Mouse (Mus musculus): Measurements from ENCODE around the gene Cldn19. TPM values are rescaled to one million over a fixed set of nuclear protein-coding genes. Genes with fewer than 3 reads are reported as not detected.
"Not testable (repeated sequence)": the region's sequence is repeated elsewhere in the genome, so short reads cannot be mapped to it uniquely, and the experiment has no call there.

The Cldn19 gene
- polyA plus RNA-seq, 1 experiment from 2014 or later: not detected

DNA sequence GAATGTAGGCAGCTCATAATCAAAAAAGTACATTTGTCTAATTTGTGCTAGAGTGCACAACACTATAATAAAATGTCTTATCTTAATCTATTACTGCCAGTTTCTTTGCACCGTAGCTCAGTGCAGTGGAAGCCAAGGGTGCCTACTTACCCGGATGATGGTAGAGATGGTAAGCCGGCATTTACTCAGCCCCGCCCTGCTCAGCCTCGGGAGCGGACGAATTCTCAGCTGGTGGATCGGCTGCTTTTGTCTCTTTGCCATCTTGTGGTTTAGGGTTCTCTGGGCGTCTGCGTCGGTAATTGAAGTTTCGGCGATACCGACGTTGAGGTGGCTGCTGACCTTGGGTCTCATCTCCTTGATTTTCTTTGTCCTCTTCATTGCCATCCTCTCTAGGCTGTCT lies 23.6 kb downstream of the Cldn19 start:
- H3K4me3 ChIP-seq (ENCODE audit: low read depth, low read length); H3K9ac ChIP-seq (replicated peaks; ENCODE audit: low read length); ATAC-seq (replicated peaks; ENCODE audit: insufficient number of reproducible peaks, low FRiP score, low TSS enrichment, low read depth); DNase-seq (ENCODE audit: low spot score); H3K4me2 ChIP-seq (ENCODE audit: low read depth, low read length); H3K27me3 ChIP-seq (ENCODE audit: control insufficient read depth, insufficient read depth, low read length); H3K27ac ChIP-seq (replicated peaks; ENCODE audit: low read depth, low read length); H3K9me3 ChIP-seq (replicated peaks; ENCODE audit: control insufficient read depth, low read length); H3K4me1 ChIP-seq (ENCODE audit: control insufficient read depth, insufficient read depth, low read length): not testable (repeated sequence)
- 93% methylated on average over 15 of the region's 15 CpGs for WGBS
- peaks cover 27% of the 10 kb centered on the region for H3K36me3 ChIP-seq (replicated peaks; ENCODE audit: control insufficient read depth, insufficient read depth, low read depth, low read length)

- no peaks in the 10 kb centered on the region for H3K4me1 ChIP-seq (ENCODE audit: control insufficient read depth, insufficient read depth, low read length)
- no peak overlapping the region for H3K4me2 ChIP-seq (ENCODE audit: low read depth, low read length)
- H3K4me3 ChIP-seq (ENCODE audit: low read depth, low read length): no peak overlapping the region
- no peaks in the 10 kb centered on the region for H3K27me3 ChIP-seq (ENCODE audit: control insufficient read depth, insufficient read depth, low read length)
- H3K36me3 ChIP-seq (replicated peaks; ENCODE audit: control insufficient read depth, insufficient read depth, low read depth, low read length): peaks cover 19% of the 10 kb centered on the region
- WGBS: 87% methylated on average over 1 of the region's 1 CpGs
- no peak overlapping the region for H3K9ac ChIP-seq (replicated peaks; ENCODE audit: low read length)
- ATAC-seq (replicated peaks; ENCODE audit: insufficient number of reproducible peaks, low FRiP score, low TSS enrichment, low read depth): no peak
- no peaks in the 10 kb centered on the region for H3K9me3 ChIP-seq (replicated peaks; ENCODE audit: control insufficient read depth, low read length)
- DNase-seq (ENCODE audit: low spot score): no peak
- H3K27ac ChIP-seq (replicated peaks; ENCODE audit: low read depth, low read length): no peak overlapping the region
Measured at GRCm38 (mm10) chr4:119284861-119285260, 29.6 kb downstream of the Cldn19 start.

- ATAC-seq (replicated peaks; ENCODE audit: insufficient number of reproducible peaks, low FRiP score, low TSS enrichment, low read depth) (no peak), DNase-seq (ENCODE audit: low spot score) (no peak)
- peaks cover 19% of the 10 kb centered on the region for H3K36me3 ChIP-seq (replicated peaks; ENCODE audit: control insufficient read depth, insufficient read depth, low read depth, low read length)
- H3K27ac ChIP-seq (replicated peaks; ENCODE audit: low read depth, low read length): no peak overlapping the region
- WGBS: 87% methylated on average over 2 of the region's 2 CpGs
- H3K9me3 ChIP-seq (replicated peaks; ENCODE audit: control insufficient read depth, low read length): no peaks in the 10 kb centered on the region
- H3K4me1 ChIP-seq (ENCODE audit: control insufficient read depth, insufficient read depth, low read length): no peaks in the 10 kb centered on the region
- H3K4me2 ChIP-seq (ENCODE audit: low read depth, low read length): no peak overlapping the region
- H3K4me3 ChIP-seq (ENCODE audit: low read depth, low read length): no peak overlapping the region
- H3K27me3 ChIP-seq (ENCODE audit: control insufficient read depth, insufficient read depth, low read length): no peaks in the 10 kb centered on the region
- H3K9ac ChIP-seq (replicated peaks; ENCODE audit: low read length): no peak overlapping the region
Measured at GRCm38 (mm10) chr4:119285336-119285735, 30.1 kb downstream of the Cldn19 start.

DNA sequence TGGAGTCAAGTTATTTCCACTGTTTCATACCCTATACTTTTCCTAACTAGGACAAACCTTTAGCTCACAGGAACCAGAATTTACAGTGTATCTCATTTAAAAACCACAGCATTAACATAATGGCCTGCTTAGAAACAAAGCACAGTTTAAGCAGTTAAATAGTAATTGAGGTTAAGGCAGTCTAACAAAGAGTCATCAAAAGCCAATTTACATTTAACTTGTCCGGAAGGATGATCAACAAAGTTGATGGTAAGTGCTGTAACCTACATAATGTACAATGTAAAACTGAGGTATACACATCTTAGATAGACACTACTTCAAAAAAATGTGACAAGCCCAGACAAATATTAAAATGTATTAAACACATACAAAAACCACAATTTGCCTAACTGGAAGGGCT lies 36.7 kb downstream of the Cldn19 start:
- Histone ChIP-seq H3K4me1 (ENCODE audit: control insufficient read depth, insufficient read depth, low read length) (no peaks in the 10 kb centered on the region), H3K9me3 (replicated peaks; ENCODE audit: control insufficient read depth, low read length) (no peaks in the 10 kb centered on the region), H3K4me2 (ENCODE audit: low read depth, low read length) (peak overlapping the region; percentile 78), H3K27me3 (ENCODE audit: control insufficient read depth, insufficient read depth, low read length) (no peaks in the 10 kb centered on the region), H3K27ac (replicated peaks; ENCODE audit: low read depth, low read length) (no peak overlapping the region), H3K4me3 (ENCODE audit: low read depth, low read length) (peak overlapping the region; percentile 97), H3K9ac (replicated peaks; ENCODE audit: low read length) (no peak overlapping the region), H3K36me3 (replicated peaks; ENCODE audit: control insufficient read depth, insufficient read depth, low read depth, low read length) (no peaks in the 10 kb centered on the region; the same call in 1 of the 2 replicates)
- DNase-seq (ENCODE audit: low spot score) (no peak), ATAC-seq (replicated peaks; ENCODE audit: insufficient number of reproducible peaks, low FRiP score, low TSS enrichment, low read depth) (no peak)
- 98% methylated on average over 1 of the region's 1 CpGs for WGBS

GRCm38 (mm10) chr4:119292771-119293573 lies 37.8 kb downstream of the Cldn19 start:
- DNase-seq (ENCODE audit: low spot score) (peak; percentile 66), ATAC-seq (replicated peaks; ENCODE audit: insufficient number of reproducible peaks, low FRiP score, low TSS enrichment, low read depth) (no peak)
- H3K27ac ChIP-seq (replicated peaks; ENCODE audit: low read depth, low read length): no peak overlapping the region
- H3K27me3 ChIP-seq (ENCODE audit: control insufficient read depth, insufficient read depth, low read length): no peaks in the 10 kb centered on the region
- H3K9ac ChIP-seq (replicated peaks; ENCODE audit: low read length): peak overlapping the region; percentile 94
- no peaks in the 10 kb centered on the region for H3K4me1 ChIP-seq (ENCODE audit: control insufficient read depth, insufficient read depth, low read length)
- peak overlapping the region; percentile 97 for H3K4me3 ChIP-seq (ENCODE audit: low read depth, low read length)
- no peaks in the 10 kb centered on the region for H3K9me3 ChIP-seq (replicated peaks; ENCODE audit: control insufficient read depth, low read length)
- 3% methylated on average over 24 of the region's 24 CpGs for WGBS
- peak overlapping the region; percentile 78 for H3K4me2 ChIP-seq (ENCODE audit: low read depth, low read length)
- H3K36me3 ChIP-seq (replicated peaks; ENCODE audit: control insufficient read depth, insufficient read depth, low read depth, low read length): no peaks in the 10 kb centered on the region; the same call in 1 of the 2 replicates

DNA sequence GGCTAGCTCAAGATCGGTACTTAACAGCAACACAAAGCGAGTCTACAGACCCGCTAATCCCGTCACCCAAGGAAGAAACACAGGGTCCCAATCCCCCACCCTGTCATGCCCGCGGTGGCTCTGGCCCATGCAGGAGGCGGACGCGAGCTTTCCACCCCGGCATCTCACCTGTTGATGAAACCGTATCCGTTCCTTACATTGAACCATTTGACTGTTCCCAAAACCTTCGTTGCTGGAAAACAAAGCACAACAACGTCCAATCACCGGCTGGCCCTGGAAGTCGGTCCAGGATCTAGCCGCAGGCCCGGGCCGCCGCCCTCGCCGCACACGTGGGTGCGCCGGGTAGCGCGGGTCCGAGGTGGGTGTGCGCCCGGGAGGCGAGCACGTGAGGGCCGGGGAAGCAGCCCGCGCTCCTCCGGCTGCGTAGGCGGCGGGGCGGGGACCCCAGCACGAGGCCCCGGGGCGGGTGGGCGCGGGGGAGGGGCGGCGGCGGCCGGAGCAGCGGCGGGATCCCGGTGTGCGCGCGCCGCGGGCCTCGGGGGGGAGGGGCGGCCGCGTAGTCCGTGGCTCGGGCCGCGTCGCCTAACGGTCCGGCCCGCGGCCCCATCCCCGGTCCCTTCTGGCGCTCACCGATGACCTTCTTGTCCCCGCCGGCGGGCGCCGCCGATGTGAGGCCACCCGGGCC lies 38.5 kb downstream of the Cldn19 start:
- Histone ChIP-seq H3K4me1 (ENCODE audit: control insufficient read depth, insufficient read depth, low read length) (no peaks in the 10 kb centered on the region), H3K9ac (replicated peaks; ENCODE audit: low read length) (peak overlapping the region; percentile 94), H3K36me3 (replicated peaks; ENCODE audit: control insufficient read depth, insufficient read depth, low read depth, low read length) (no peaks in the 10 kb centered on the region; the same call in 1 of the 2 replicates), H3K27me3 (ENCODE audit: control insufficient read depth, insufficient read depth, low read length) (no peaks in the 10 kb centered on the region), H3K4me2 (ENCODE audit: low read depth, low read length) (peak overlapping the region; percentile 78), H3K27ac (replicated peaks; ENCODE audit: low read depth, low read length) (peak overlapping the region; percentile 82), H3K9me3 (replicated peaks; ENCODE audit: control insufficient read depth, low read length) (no peaks in the 10 kb centered on the region), H3K4me3 (ENCODE audit: low read depth, low read length) (peak overlapping the region; percentile 97)
- DNase-seq (ENCODE audit: low spot score) (peak; percentile 41), ATAC-seq (replicated peaks; ENCODE audit: insufficient number of reproducible peaks, low FRiP score, low TSS enrichment, low read depth) (peak; percentile 7; the same call in 1 of the 2 replicates)
- under 1% methylated on average over 49 of the region's 80 CpGs for WGBS

DNA sequence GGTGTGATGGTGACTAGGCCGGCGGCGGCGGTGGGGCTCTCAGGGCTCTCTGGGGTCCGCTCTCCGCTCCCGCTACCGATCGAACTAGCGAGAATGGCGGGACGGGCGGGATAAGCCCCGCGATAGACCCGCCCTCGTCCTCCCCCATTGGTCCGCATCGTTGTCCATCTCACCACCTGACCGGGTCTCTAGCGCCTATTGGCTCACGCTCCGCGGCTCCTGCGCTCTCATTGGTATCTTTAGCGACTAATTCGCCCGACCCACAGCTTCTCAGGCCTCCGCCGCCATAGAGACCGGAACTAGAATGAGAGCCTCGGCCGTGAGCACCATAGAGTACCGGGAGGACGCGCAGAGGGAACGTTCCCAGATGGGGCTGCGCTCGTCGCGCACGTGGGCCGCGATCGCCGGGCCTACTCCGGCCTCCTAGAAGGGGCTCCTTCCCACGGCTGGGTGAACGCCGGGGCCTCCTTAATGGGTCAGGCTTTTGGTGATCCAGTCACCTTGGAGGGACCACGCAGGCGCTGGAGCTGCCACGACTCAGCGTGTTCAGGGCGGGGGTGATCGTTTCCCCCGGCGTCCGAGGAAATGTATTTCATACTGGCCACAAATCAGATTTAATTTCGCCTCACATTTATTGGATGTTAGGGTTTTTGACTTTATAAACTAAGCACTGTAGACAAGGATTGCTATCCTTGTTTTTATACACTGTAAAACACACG lies 39.4 kb downstream of the Cldn19 start, which contains the start of gene Ybx1:
Ybx1 (minus strand) TSS at position 190 of the 719 bp plus-strand sequence.
- peak within 1 kb of the TSS; percentile 78 for H3K4me2 ChIP-seq (ENCODE audit: low read depth, low read length)
- H3K36me3 ChIP-seq (replicated peaks; ENCODE audit: control insufficient read depth, insufficient read depth, low read depth, low read length): no peaks in the 10 kb centered on the region
- H3K4me1 ChIP-seq (ENCODE audit: control insufficient read depth, insufficient read depth, low read length): no peaks in the 10 kb centered on the region
- H3K4me3 ChIP-seq (ENCODE audit: low read depth, low read length): peak within 1 kb of the TSS; percentile 97
- peak; percentile 99 for ATAC-seq (replicated peaks; ENCODE audit: insufficient number of reproducible peaks, low FRiP score, low TSS enrichment, low read depth)
- DNase-seq (ENCODE audit: low spot score): peak; percentile 99
- peak within 1 kb of the TSS; percentile 82 for H3K27ac ChIP-seq (replicated peaks; ENCODE audit: low read depth, low read length)
- no peaks in the 10 kb centered on the region for H3K9me3 ChIP-seq (replicated peaks; ENCODE audit: control insufficient read depth, low read length)
- H3K9ac ChIP-seq (replicated peaks; ENCODE audit: low read length): peak within 1 kb of the TSS; percentile 94
- H3K27me3 ChIP-seq (ENCODE audit: control insufficient read depth, insufficient read depth, low read length): no peaks in the 10 kb centered on the region
- WGBS: under 1% methylated on average over 59 of the region's 61 CpGs

All from embryonic facial prominence, embryonic 11.5 days (tissue).